Mouse (Mus musculus) limb, embryonic 10.5 days (tissue): ENCODE measurements at regions not wholly inside any gene's neighbourhood (a gene's known extent, or its start where the extent isn't known, plus 50 kb on each side); places are given as distances from the start of the nearest gene placed in this dataset.

ENCODE experiments used
- DNase-seq: peaks from one replicate; pipeline ENCODE4 v3.0.0-alpha.2; 2017; ENCODE audit warnings: low spot score
- H3K27ac ChIP-seq: fragments of 300-500 bp; sonication (generic); 2 replicates; pipeline ENCODE4 v1.5.1; 2016; ENCODE audit warnings: mild to moderate bottlenecking
- H3K27me3 ChIP-seq: fragments of 300-500 bp; sonication (generic); 2 replicates; pipeline ENCODE4 v1.6.1; 2016; ENCODE audit warnings: low read depth, mild to moderate bottlenecking; ENCODE audit not compliant: poor library complexity, severe bottlenecking
- H3K36me3 ChIP-seq: fragments of 300-500 bp; sonication (generic); 2 replicates; pipeline ENCODE4 v1.6.1; 2016; ENCODE audit warnings: mild to moderate bottlenecking, moderate library complexity
- H3K4me1 ChIP-seq: fragments of 300-500 bp; sonication (generic); 2 replicates; pipeline ENCODE4 v1.6.1; 2016
- H3K4me3 ChIP-seq: fragments of 300-500 bp; sonication (generic); 2 replicates; pipeline ENCODE4 v1.5.1; 2016; ENCODE audit warnings: mild to moderate bottlenecking, moderate library complexity
- H3K9me3 ChIP-seq: fragments of 300-500 bp; sonication (generic); replicated peaks from 2 replicates; pipeline ENCODE4 v1.6.1; 2016; ENCODE audit warnings: mild to moderate bottlenecking
- WGBS: fragments of 180-500 bp; shearing (Covaris S2); methylation state at CpG from one replicate; pipeline ENCODE4 v1.1.7; 2016; 5-methylcytosine and 5-hydroxymethylcytosine counted together

DNA sequence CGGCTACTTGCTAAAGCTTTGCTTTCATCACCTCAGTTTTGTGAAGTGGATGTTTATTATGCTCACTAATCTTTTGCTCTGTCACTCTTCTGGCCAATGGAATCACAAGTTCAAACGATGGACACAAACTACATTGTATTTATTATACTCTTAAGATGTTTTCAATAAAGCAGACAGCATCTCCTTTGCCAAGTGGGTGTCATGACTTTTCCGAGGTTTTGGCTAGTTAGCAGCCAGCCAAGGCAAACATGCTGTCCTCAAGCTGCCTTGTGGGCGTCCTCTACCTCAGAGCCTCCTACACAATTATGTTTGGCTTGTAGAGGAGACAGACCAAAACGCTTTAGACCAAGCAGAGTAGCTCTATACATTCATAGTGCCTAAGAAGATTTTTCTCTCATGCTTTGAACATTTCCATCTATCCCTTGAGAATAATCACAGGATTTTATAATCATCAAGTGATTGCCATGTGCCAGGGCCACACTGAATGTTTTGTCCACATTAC is 372.8 kb upstream of the Jag1 start:
- H3K27ac ChIP-seq, result no peak overlapping the region
- no peaks in the 10 kb centered on the region for H3K36me3 ChIP-seq
- no peak overlapping the region for H3K4me3 ChIP-seq
- DNase-seq, result no peak
- WGBS, result 39% methylated on average over 5 of the region's 5 CpGs
- no peaks in the 10 kb centered on the region for H3K27me3 ChIP-seq
- H3K4me1 ChIP-seq, result no peaks in the 10 kb centered on the region
- H3K9me3 ChIP-seq, result no peaks in the 10 kb centered on the region

DNA sequence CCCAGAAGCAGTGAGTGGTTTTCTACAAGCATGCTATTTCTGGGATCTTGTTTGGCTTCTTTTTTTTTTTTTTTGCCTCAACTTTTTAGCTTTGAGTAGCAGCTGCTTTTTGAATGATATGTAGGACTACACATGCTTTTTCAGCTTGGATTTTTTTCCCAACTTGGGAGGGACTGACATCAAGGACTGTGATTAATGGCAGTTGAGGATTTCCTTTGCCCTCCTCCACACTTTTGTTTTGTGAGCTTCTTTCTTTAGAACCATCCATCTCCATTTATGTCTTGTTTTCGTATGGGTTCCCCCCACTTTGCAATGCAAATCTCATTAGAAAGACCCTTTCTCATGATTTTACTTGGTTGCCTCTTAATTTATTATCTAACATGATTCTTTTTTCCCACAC is 352.3 kb upstream of the Jag1 start:
- Histone ChIP-seq H3K9me3 (no peaks in the 10 kb centered on the region), H3K27me3 (0 out of 2 replicates have a peak, but pooled peaks cover 4% of the 10 kb centered on the region), H3K27ac (no peak overlapping the region), H3K36me3 (no peaks in the 10 kb centered on the region), H3K4me1 (peaks cover 7% of the 10 kb centered on the region; the same call in 1 of the 2 replicates), H3K4me3 (no peak overlapping the region)
- no peak for DNase-seq
- 28% methylated on average over 1 of the region's 1 CpGs for WGBS

DNA sequence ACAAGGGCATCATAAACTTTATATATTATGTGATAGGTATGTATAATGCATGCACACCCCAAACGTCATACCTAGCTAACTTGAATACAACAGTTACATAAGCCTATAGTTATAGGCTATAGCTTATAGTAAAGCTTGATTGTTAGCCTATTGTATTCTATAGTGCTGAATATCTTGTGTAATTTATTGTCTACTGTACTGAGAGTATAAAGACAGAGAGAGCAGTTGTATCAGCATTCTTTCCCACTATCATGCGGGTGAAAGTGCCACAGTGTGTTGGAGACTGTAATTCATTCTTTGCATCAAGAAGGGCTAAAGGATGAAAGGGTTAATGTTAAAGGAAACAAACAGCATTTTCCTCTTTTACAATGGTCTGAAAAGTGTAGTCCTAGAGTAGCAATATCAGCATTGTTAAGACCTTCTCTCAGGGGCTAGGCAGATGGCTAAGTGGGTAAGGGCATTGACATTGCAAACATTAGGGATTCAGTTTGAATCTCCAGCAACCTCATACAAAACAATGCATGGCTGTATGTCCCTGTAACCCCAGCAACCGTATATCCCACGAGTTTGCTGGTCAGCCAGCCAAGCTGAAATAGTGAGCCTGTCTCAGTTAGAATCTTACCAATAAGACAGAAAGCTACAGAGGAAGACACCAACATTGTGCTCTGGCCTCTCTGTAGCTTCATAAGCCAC is 340.8 kb upstream of the Jag1 start:
- Histone ChIP-seq H3K4me3 (no peak overlapping the region), H3K9me3 (no peaks in the 10 kb centered on the region), H3K27ac (no peak overlapping the region), H3K27me3 (no peaks in the 10 kb centered on the region), H3K36me3 (no peaks in the 10 kb centered on the region), H3K4me1 (no peaks in the 10 kb centered on the region; the same call in 1 of the 2 replicates)
- DNase-seq, result no peak
- WGBS, result 70% methylated on average over 4 of the region's 4 CpGs

DNA sequence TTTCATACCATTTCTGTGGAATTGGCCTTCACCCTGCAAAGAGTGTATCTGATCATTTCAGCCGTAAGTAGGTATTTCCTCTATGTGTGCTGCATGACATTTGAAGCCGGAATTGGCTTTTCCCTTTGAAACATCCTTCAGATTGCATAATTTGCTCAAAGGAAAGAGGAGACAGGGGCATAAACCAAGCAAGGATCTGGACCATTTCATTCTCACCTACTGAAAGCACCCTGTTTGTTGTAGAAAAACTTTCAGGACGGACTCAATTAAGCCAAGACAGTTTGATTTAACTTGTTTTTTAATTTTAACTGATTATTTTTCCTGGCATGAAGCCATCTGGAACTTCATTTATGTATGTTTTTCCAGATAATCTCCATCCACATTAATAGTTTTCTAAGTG is 340.0 kb upstream of the Jag1 start:
- Histone ChIP-seq H3K36me3 (no peaks in the 10 kb centered on the region), H3K27me3 (no peaks in the 10 kb centered on the region), H3K4me3 (no peak overlapping the region), H3K9me3 (no peaks in the 10 kb centered on the region), H3K27ac (no peak overlapping the region), H3K4me1 (no peaks in the 10 kb centered on the region; the same call in 1 of the 2 replicates)
- DNase-seq, result no peak
- WGBS, result 47% methylated on average over 3 of the region's 3 CpGs

DNA sequence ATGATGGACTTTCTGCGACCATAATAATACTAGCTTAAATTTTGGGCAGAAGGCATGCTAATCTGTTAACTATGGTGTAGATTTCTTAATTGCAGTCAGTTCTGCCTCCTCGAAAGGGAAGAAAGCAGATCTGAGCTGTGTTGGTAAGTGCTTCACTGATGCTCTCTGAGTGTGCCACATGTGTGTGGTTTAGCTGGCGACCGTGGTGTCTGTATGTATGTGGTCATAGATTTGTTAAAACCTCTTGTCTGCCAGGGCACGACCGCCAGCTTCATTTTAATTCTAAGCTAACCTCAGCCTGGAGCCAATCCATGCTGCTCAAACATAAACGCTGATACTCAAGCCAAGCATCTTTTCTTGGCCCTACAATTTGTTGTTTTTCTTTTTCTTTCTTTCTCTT is 330.5 kb upstream of the Jag1 start:
- WGBS, result 92% methylated on average over 7 of the region's 7 CpGs
- Histone ChIP-seq H3K4me3 (no peak overlapping the region), H3K27ac (no peak overlapping the region), H3K36me3 (no peaks in the 10 kb centered on the region), H3K9me3 (no peaks in the 10 kb centered on the region), H3K27me3 (no peaks in the 10 kb centered on the region), H3K4me1 (no peaks in the 10 kb centered on the region)
- DNase-seq, result no peak

DNA sequence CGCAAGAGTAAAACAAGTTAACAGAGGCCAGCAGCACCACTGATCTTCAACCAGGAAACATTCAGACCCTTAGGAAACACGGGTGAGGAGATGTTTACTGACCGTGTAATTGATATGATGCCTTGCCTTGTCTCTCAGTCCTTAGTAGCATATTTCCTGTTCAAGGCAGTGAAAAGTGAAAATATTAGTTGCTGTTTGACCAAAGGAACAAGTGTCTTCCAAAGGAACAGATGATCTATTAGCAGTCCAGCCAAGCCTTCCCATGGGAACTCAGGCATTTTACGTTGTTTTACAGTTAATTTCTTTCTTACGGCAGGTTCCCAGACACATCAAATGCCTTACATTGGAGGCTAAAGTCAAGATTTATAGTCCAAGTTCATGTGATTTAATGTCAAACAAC is 321.3 kb upstream of the Jag1 start:
- no peak overlapping the region for H3K27ac ChIP-seq
- no peak for DNase-seq
- no peak overlapping the region for H3K4me3 ChIP-seq
- H3K27me3 ChIP-seq, result no peaks in the 10 kb centered on the region
- peaks cover 7% of the 10 kb centered on the region for H3K4me1 ChIP-seq
- H3K9me3 ChIP-seq, result no peaks in the 10 kb centered on the region
- no peaks in the 10 kb centered on the region for H3K36me3 ChIP-seq
- WGBS, result 53% methylated on average over 5 of the region's 5 CpGs

DNA sequence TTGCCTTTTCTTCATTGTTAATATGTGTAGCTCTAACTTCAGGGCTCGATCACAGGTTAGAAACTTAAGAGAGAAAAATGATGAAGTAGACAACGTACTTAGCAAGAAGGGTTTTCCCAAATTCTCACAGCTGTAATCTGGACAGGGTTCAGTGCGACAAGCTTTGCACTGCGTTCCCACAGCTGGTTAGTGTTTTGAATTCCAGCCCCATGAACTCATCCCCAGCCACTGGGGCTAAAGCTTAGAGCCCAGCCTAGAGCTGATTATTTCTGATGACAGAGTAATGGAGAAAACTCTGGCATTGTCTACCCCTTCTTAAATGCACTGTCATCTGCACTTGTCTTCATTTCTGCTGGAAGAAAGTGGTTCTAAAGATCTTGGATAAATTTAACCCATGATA is 319.7 kb upstream of the Jag1 start:
- H3K36me3 ChIP-seq, result no peaks in the 10 kb centered on the region
- H3K9me3 ChIP-seq, result no peaks in the 10 kb centered on the region
- 66% methylated on average over 4 of the region's 4 CpGs for WGBS
- H3K4me3 ChIP-seq, result no peak overlapping the region
- H3K27me3 ChIP-seq, result no peaks in the 10 kb centered on the region
- no peak overlapping the region for H3K27ac ChIP-seq
- H3K4me1 ChIP-seq, result peaks cover 11% of the 10 kb centered on the region
- DNase-seq, result no peak

DNA sequence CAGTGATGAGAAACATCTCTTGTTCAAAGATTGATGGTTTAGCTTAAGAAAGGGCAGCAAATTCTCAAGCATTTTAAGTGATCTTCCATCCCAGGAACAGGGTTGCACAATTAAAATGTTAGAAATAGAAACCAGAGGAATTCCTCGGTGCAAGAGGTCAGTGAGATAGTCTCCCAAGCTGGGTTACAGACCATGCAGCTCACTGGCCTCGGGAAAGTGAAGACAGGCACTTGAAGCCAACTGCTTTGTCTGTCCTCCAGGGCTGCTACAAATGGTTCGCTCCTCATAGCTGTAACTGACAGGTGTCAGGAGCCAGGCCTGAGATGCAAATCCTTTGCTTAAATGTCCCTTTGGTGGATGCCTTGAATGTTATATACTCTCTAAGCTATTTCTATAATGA is 306.2 kb upstream of the Jag1 start:
- H3K9me3 ChIP-seq, result no peaks in the 10 kb centered on the region
- no peak for DNase-seq
- H3K4me3 ChIP-seq, result no peak overlapping the region
- WGBS, result 77% methylated on average over 3 of the region's 3 CpGs
- no peak overlapping the region for H3K27ac ChIP-seq
- no peaks in the 10 kb centered on the region for H3K27me3 ChIP-seq
- peaks cover 4% of the 10 kb centered on the region; the same call in 1 of the 2 replicates for H3K4me1 ChIP-seq
- H3K36me3 ChIP-seq, result no peaks in the 10 kb centered on the region

DNA sequence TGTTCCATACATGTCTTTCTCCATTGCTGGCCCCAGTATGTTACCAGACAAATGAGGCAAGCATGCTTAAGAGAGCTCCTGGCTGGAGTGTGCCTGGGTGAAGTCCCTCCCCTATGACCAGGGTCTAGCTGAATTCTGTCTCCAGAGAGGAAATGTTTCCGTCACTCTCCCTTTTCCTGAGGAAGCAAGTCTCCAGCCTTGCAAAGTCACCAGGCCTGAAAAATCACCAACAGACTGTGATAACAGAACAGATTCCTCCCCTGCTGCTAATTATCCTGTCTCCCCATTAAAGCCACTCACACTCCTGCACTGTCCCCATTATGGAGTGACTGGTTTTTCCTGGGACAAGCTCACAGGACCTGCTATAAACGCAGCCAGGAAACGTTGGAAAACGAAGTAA is 303.2 kb upstream of the Jag1 start:
- Histone ChIP-seq H3K27ac (no peak overlapping the region), H3K4me1 (peaks cover 4% of the 10 kb centered on the region; the same call in 1 of the 2 replicates), H3K27me3 (no peaks in the 10 kb centered on the region), H3K4me3 (no peak overlapping the region), H3K36me3 (no peaks in the 10 kb centered on the region), H3K9me3 (no peaks in the 10 kb centered on the region)
- 27% methylated on average over 4 of the region's 4 CpGs for WGBS
- DNase-seq, result no peak

DNA sequence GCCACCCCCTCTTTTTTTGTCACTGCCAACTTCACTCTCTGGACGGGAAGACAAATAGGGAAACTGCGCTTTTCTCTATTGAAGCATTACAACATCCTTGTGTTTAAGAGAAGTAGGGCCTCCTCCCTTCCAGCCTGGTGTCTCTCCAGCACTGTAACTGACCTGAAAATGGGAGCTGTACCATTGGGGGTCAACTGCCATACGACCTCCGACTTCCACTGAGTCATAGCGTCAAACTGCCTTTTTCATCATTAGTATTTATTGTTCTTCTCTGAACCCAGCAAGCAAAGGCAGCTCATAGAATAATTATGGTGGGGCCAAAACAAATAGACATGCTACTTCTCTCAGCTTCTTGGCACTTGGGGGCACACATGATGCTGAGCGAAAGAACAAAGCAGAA is 301.2 kb upstream of the Jag1 start:
- H3K36me3 ChIP-seq, result no peaks in the 10 kb centered on the region
- DNase-seq, result no peak
- no peaks in the 10 kb centered on the region for H3K27me3 ChIP-seq
- 87% methylated on average over 6 of the region's 6 CpGs for whole genome bisulfite sequencing
- peaks cover 4% of the 10 kb centered on the region; the same call in 1 of the 2 replicates for H3K4me1 ChIP-seq
- no peak overlapping the region for H3K27ac ChIP-seq
- no peaks in the 10 kb centered on the region for H3K9me3 ChIP-seq
- no peak overlapping the region for H3K4me3 ChIP-seq

DNA sequence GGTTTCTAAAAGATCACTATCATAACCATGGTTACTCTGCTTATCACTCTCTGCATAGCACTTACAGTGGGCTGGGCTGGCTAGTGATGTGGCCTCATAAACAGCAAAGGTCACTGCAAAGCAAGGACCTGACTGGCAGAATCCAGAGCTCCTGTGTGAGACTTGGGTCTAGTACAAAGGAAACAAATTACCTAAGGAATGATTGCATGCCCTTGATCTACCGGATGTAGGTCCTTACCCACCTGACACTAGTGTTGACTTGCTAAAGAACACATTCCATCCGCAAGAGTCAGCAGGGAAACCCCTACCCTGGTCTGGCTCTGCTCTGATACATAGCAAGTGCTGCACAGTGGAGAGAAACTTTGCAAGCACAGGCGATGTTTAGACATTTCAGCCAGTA is 297.0 kb upstream of the Jag1 start:
- H3K9me3 ChIP-seq, result no peaks in the 10 kb centered on the region
- H3K4me3 ChIP-seq, result no peak overlapping the region
- no peak for DNase-seq
- H3K36me3 ChIP-seq, result no peaks in the 10 kb centered on the region
- H3K27ac ChIP-seq, result no peak overlapping the region
- H3K4me1 ChIP-seq, result no peaks in the 10 kb centered on the region
- H3K27me3 ChIP-seq, result no peaks in the 10 kb centered on the region
- WGBS, result 72% methylated on average over 3 of the region's 3 CpGs

DNA sequence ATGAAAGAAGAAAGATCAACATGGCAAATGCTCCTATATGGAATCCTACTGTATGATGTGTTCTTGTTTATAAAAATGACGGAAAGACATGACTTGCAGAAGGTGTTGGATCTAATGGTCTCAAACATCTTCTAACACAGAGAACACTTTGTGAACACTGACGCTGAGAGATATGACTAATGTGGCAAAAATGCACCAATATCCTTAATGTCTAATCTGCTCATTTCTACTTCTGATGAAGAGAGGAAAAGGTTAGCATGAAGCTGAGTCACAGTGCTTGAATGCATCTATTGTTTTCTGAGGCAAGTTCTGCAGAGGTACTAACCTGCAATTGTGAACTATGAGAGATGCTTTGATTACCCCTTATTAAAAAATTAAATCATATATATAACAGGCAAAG is 293.2 kb upstream of the Jag1 start:
- Histone ChIP-seq H3K27me3 (no peaks in the 10 kb centered on the region), H3K9me3 (no peaks in the 10 kb centered on the region), H3K36me3 (no peaks in the 10 kb centered on the region), H3K27ac (no peak overlapping the region), H3K4me3 (no peak overlapping the region), H3K4me1 (no peaks in the 10 kb centered on the region)
- 90% methylated on average over 2 of the region's 2 CpGs for WGBS
- DNase-seq, result no peak

DNA sequence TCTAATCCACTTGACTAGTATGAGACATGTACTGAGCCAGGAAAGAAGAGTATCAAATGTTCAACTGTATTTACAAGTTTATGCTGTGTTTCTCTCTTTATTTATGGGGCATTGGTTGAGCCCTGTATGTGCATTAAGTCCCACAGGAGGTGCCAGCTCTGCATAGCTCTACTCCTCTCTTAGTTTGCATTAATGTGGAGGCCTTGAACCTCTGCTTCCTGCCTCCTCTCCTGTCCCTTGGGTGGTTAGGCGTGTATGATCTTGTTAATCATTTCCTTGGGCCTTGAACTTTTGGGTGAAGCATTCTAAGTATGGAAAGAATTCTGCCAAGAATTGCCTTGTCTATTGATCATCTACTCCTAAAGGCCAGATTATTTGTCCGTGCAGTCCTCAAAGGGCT is 291.9 kb upstream of the Jag1 start:
- Histone ChIP-seq H3K4me1 (no peaks in the 10 kb centered on the region), H3K27ac (no peak overlapping the region), H3K36me3 (no peaks in the 10 kb centered on the region), H3K4me3 (no peak overlapping the region), H3K27me3 (no peaks in the 10 kb centered on the region), H3K9me3 (no peaks in the 10 kb centered on the region)
- no peak for DNase-seq
- WGBS, result 89% methylated on average over 2 of the region's 2 CpGs

DNA sequence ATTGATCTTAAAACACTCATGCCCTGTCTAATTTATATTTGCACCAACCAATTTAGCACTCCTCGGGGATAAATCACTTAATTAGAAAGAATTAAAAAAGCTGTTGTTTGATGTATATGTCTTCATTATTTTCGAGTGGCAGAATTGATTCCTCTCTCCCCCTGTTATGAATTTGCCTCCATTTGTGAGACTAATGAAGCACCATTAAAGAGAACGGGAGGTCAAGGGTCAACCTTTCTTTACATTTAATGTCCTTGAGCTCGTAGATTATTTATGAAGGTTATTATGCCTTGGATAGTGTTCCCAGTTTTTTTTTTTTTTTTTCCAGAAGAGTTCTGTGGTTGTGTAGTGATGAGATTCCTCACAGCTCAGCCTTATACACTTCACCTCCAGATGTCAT is 277.0 kb upstream of the Jag1 start:
- Histone ChIP-seq H3K36me3 (no peaks in the 10 kb centered on the region), H3K4me3 (no peak overlapping the region), H3K27ac (no peak overlapping the region), H3K27me3 (0 out of 2 replicates have a peak, but pooled peaks cover 3% of the 10 kb centered on the region), H3K4me1 (peaks cover 8% of the 10 kb centered on the region), H3K9me3 (no peaks in the 10 kb centered on the region)
- WGBS, result 26% methylated on average over 4 of the region's 4 CpGs
- DNase-seq, result no peak
